Mouse (Mus musculus) MEL-GATA-1-ER (cell line): Measurements from ENCODE around the gene Armc5.

ENCODE experiments used
- DNase-seq: peaks from one replicate; pipeline ENCODE4 v3.0.0-alpha.2; 2012; ENCODE audit warnings: low read depth; ENCODE audit errors: extremely low read depth

Gene Armc5

DNA sequence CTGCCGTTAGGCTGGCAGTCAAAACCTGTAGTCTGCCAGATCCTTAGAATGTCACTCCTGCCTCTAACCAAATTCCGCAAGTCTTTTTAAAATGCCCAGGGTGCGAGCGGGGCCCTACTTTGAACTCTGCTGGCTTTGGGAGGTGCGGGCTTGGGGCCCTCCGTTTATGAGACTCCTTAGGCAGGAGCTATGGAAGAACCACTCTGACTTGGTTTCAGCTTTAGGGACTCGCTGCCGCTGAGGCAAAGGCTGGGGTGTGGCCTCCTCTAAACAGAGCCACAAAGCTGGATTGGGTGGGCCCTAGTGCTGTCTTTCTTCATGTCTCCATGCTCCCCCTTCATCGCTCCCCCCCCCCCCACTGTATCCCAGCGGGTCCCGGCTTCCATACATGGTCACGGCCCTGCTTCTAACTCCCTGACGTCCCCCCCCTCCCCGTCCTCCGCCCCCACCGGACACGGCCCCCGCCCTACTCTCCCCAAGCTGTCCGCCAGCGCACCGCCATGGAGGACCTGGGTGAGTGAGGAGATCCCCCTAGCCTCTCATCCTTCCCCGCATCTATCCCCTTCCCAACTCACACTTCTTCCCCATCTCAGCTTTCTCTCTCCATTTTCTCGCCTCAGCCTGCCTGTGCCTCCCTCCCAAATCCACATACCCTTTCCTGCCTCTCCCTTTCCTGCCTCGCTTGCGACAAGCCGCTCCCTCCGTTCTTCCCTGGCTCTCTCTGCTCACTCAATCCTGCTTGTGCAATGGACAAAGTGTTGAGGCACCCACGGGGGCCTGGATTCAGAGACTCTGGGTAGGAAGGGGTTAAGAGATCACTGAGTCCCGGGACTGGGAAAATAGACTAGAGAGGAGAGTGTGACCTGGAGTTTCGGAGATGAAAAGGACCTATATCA is 9.6 kb downstream of the Armc5 start, which contains the start of gene Tgfb1i1:
Gene Tgfb1i1 (plus strand): TSS at position 317 of the 896 bp plus-strand sequence.
- DNase-seq: no peak

DNA sequence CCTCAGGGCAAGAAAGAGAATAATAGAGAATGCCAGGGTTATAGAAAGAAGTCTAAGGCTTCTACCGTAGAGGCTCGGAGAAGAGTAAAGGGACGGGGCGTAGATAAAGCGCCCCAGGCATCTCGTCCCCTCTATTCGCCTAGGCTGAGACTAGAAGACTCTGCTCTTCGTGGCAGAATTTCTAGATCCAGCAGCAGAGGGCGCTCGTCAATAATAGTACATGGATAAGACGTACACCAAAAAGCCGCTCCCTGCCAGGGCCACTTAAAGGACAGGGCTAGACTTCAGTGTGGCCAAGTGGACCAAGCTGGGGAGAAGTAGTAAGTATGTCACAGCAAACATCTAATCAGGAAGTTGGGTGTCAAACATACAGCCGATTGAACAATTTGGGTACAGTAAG is 10.3 kb downstream of the Armc5 start:
- DNase-seq: peak; percentile 58

DNA sequence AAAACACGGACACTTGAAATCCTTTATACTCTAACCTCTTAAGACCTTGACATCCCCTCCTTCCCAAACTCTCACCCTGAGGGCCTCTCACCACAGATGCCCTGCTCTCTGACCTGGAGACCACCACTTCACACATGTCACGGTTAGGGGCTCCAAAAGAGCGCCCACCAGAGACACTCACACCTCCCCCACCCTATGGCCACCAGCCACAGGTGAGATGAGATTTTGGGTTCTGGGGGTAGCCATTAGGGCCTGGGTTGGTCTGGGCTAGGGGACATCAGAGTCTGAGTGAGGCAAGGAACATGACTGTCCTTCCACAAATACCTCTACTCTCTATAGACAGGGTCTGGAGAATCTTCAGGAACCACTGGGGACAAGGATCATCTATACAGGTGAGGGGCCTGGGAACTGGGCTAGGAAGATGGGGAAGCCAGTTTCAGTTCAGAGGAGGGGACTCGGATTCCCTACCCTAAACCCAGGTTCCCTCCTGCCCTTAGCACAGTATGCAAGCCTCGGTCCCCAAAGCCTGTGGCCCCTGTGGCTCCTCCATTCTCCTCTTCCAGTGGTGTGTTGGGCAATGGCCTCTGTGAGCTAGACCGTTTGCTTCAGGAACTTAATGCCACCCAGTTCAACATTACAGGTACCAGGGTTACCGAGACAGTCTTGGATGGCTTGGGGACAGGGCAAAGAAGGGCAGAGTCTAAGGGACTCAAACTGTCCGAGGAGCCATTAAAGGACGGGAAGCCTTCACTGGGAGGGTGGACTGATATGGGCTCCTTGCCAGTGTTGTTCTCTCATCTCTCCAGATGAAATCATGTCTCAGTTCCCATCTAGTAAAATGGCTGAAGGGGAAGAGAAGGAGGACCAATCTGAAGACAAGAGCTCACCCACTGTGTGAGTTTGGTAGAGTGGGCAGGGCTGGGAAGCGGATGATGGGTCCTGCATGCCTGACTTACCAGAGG is 11.2 kb downstream of the Armc5 start:
- DNase-seq: no peak

DNA sequence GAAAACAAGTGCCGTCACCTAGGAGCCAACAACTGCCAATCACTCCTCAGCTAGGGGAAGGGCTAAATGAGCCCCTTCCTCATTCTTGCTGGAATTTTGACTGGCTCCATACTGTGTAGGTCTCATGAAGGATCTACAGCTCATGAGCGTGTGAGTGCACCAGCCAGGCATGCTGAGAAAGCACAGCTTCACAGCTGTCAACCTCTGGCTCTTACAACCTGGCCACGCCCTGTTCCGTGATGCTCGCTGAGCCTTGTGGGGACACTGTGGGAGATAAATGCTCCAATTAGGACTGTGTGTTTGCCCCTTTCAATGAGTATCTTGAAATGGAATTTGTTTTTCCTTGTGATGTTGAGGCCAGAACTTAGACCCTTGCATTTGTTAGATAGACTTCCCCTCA is 12.9 kb downstream of the Armc5 start:
- DNase-seq: no peak

DNA sequence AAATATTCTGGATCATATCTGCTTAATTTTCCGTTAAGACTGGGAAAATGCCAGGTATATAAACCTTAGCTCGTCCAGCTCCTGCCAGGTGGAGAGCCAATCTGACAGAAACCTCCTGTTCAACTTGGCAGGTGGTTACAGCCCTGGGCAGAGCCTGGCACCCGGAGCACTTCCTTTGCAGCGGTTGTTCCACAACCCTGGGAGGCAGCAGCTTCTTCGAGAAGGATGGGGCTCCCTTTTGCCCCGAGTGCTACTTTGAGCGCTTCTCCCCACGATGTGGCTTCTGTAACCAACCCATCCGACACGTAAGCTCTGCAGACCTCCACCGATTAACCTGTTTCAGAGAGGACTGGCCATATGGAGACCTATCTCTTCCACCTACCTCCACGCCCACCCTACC is 14.8 kb downstream of the Armc5 start:
- no peak for DNase-seq

DNA sequence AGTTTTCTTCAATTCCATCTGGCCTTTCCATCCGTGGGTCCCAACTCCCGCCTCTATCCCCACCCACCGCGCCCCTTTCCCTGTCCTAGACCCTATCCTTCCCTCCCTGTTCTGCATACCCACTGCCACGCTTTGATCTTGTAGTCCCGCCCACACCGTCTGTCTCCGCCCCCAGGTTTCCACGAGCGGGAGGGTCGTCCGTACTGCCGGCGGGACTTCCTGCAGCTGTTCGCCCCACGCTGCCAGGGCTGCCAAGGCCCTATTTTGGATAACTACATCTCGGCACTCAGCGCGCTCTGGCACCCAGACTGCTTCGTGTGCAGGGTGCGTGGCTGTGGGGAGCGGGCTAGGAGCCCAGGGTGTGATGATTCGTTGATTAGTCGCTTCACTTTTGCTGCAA is 15.5 kb downstream of the Armc5 start:
- no peak for DNase-seq

DNA sequence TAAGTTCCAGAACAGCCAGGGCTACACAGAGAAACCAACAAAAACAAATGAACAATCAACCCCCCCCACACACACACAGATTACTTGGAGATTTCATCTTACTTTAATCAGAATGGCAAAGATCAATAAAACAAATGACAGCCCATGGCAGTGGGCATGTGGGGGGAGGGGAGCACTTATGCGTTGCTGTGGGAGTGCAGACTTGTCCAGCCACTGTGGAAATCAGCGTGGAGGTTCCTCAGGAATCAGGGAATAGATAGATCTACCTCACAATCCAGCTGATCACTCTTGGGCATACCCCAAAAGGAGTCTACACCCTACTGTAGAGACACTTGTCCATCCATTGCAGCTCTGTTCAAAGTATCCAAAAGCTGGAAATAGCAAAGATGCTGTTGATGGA is 17.8 kb downstream of the Armc5 start:
- DNase-seq: no peak

DNA sequence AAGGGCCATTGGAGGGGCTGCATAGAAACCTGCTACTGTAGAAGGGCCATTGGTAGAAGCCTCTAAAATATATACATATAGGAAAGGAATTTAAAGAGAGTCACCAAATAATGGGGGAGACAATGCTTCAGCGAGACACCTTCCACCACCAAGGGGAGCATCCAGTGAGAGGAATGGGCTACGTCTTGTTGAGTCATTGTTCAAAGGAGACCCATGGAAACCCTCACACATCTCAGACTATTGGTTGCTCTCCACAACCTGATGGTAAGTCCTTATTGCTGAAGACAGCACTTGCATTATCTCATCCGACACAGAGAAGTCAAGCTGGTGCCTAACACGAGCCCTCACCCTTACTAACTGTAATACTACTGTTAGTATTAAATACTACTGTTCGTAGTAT is 18.6 kb downstream of the Armc5 start:
- DNase-seq: no peak

DNA sequence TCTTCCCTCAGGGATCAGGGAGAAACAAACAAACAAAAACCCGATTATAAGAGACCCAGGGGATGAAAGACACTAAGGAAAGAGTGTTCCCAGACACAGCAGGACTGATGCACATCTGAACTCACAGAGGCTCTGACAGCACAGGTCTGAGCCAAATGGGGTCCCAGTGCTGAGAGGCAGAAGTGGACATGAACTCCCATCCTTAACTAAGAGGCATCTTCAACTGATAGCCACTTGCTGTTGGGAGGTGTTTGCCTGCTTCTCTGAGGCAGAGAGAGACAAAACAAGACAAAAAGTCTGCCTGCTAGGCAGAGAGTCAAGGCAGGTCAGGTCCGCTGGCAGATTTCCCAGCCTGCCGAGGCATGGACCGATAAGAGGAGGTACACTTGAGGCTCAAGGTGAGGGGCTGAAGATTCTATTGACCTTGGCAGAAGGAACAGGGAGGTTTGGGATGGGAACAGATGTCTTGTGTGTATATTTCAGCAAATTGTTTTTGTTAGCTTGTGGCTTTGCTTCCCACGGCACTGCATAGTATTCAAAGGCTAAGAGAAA is 19.7 kb downstream of the Armc5 start:
- DNase-seq: no peak

DNA sequence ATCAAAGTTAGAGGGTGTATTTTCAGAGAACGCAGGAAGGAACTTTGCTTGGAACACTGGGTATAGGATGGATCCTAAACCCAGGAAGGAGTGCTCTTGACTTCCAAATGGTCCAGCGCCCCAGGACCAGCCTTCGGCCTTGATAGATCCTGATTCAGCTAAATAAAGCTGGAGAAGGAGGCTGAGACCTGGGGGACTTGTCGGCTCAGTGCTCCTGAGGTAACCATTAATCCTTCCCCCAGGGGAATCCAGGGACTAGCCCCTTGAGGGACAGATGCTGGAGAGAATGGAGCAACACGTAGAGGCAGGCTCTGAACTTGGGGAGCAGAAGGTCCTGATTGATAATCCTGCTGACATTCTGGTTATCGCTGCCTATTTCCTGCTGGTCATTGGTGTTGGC is 28.3 kb downstream of the Armc5 start, which contains the start of gene Slc5a2:
Gene Slc5a2 (plus strand): TSS at position 247 of the 400 bp plus-strand sequence.
- no peak for DNase-seq

DNA sequence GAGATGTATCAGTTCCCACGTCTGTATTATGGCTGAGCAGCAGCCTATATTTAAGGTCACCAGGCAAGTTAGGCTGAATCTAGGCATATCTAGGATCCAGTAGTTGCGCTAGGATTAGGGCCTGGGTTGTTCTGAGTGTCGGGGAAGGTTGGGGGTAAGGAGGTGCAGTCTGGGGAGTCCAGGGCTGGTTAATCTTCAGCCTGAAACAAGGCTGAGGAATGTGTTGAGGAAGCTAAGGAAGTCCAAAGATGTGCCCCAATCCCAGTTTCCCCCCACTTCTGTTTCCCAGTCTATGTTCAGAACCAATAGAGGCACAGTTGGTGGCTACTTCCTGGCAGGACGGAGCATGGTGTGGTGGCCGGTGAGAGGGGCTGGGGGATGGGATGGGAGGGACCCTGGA is 28.9 kb downstream of the Armc5 start:
- DNase-seq: no peak

DNA sequence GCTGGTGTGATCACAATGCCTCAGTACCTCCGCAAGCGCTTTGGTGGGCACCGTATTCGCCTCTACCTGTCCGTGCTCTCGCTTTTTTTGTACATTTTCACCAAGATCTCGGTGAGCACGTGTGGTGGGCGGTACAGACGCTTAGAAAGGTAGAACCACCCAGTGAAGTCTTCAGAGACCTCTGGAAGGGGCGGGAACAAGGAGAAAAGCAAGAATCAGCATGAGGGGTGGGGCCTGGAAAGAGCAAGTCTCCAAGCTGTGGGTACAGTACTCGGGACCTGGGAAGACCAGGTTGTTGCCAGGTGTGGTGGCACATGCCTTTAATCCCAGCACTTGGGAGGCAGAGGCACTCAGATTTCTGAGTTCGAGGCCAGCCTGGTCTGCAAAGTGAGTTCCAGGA is 30.2 kb downstream of the Armc5 start:
- DNase-seq: no peak

DNA sequence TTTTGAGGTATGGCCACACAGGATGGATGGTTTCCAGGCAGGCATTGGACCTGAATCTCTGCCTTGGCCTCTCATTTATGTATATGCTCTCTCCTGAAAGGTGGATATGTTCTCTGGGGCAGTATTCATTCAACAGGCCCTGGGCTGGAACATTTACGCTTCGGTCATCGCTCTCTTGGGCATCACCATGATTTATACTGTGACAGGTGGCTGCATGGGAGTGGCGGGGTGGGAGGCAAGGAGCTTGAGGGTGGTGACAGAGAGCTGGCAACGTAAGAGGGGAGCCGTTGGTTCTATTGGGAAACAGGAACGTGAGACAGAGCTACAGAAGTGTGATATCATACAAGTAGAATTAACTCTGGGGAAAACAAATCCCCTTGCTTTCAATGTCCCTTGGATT is 30.7 kb downstream of the Armc5 start:
- DNase-seq: no peak

DNA sequence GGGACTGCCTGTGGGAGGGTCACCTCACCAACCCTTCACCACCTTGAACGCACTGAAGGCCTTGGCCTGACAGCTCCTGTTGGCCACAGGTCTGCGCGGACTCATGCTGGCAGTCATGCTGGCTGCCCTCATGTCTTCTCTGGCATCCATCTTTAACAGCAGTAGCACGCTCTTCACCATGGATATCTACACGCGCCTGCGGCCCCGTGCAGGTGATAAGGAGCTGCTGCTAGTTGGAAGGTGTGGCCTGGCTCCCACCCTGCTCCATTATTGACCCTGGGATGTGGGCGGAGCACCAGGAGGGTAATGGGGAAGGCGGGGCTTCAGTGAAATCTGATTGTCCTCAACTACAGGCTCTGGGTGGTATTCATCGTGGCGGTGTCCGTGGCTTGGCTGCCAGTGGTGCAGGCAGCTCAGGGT is 33.3 kb downstream of the Armc5 start:
- DNase-seq: no peak

DNA sequence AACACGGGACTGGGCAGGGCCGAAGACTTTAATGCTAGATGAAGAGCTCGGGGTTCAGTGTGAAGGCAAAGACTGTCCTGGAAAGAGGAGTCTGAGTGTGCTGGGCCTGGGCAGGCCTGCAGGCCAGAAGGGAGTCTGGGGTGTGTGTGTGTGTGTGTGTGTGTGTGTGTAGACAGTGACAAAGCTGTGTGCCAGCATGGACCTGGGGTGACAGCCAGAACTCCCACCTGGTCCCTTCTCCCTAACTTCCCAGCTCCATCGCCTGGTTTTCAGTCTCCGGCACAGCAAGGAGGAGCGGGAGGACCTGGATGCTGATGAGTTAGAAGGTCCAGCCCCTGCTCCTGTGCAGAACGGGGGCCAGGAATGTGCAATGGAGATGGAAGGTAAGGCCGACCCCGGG is 34.4 kb downstream of the Armc5 start:
- no peak for DNase-seq

DNA sequence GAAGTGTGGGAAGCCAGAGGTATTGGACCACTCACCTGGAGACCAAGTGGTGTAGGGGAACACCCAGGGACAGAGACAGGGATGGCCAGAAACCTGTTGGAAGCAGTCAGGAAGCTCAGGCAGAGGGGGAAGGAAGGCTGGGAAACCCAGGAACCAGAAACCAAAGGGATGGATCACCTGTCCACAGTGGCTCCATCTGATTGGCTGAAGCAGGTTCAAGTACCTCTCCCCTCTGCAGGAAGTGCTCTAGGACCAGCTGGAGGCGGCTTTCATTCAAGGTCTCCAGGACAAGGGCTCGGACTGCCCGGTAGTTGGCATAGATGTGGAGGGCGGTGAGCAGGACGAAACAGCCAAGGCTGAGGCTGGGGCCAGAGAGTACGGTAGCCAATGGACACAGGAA is 38.9 kb downstream of the Armc5 start:
- DNase-seq: no peak

DNA sequence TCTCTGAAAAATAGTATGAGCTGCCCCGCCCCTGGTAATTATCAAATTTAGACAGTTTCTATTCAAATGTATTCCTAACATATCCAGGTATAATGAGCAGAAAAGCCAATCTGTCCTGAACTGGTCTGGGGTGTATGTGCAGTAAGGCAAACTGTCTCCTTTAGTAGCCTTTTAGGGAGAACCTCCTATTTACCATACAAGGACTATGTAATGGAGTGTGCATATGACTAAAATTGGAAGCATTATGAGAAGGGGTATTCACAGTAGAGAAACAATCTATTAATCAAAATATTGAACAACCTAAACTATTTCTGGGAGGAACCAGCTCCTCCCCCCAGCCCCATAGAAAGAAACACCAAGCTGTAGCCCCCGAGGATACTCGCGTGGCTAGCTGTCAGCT is 42.6 kb downstream of the Armc5 start:
- no peak for DNase-seq

DNA sequence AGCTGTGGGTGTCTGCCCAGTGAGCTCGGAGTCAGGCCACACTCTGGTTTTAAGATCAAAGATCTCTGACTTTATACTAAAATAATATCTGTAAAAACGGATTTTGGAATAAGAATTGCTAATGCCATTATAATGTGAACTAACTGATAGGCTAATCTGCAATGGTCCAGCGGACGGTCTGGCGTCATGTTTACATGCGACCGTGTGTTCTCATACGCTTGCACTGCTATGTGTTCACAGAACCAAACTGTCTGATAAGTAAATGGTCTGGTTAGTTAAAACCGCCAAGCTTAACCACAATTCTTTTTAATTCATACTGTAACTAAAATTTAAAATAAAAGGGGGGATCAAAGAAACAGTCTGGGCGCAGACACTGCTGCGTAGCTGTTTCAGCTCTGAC is 44.6 kb downstream of the Armc5 start:
- DNase-seq: no peak

DNA sequence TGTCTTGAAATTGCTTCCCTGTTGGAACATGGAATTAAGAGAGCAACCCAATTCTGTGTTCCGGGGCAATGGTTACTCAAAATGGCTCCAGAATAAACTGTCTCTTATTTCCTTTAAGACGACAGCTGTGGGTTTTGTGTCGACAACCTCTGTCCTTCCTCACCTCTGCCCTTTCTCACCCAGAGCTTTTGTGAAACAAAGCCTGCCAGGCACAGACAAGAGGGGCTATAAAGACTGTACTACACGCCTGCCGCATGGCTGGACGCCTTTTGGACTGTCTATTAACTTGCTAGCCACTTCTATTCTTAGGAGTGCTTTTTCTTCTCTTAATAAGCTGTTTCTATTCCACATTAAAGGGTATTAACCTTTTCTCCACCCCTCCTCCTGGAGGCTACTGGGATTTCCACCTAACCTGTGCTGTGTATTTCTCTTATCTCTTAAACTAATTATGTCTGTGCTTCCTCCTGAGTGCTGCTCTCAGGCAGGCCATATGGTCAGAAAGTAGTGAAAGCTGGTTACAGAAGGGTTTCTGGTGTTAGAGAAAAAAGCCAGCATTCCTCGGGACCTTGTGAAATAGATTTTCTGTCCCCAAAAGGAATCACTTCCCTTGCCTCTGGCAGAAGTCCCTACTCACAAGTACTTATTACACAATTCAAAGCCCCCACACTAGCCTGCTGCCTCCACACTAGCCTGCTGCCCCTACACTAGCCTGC is 45.5 kb downstream of the Armc5 start:
- no peak for DNase-seq

DNA sequence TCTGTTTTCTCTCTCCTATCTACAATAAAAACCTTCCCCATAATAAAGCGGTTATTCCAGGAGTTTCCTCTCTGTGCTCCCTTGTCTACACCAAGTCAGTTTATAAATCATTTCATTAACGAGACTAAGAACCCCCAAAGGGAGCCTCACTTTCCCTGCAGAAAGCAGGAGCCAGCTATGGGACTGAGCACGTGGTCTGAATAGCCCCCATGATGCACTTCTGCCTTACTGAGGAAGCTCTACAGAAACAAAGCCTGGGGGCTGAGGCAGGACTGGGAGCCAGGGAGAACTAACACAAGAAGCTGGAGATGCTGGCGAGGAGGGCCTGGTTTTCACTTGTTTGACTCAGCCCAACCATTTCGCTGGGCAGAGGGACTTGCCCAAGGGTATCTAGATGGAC is 46.9 kb downstream of the Armc5 start:
- no peak for DNase-seq

DNA sequence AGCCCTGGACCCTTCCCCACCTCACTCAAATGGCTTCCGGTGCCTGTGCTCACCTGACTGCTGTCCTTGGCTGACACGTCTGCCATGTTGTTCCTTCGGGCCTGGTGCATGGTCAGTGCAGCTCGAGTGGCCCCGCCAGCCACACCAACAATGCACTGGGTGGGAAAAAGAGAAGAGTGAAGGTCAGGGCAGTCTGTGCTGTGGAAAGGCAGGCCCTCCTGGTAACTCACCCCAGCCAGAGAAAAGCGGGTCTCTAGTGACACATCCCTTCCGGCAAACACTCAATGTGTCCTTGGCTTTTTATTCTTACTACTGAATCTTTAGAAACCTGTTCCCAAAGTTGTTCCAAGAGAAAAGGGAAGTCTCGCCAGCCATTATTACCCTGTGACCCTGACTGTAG is 47.9 kb downstream of the Armc5 start:
- no peak for DNase-seq
